Mouse (Mus musculus) forebrain, embryonic 11.5 days (tissue): ENCODE results near the gene Nf2. TPM values are rescaled to one million over a fixed set of nuclear protein-coding genes. Genes with fewer than 3 reads are reported as not detected.

Source experiments
- ATAC-seq: fragments of 200-750 bp; cut with Nextera tagmentation; replicated peaks from 2 replicates; pipeline ENCODE4 v1.8.0; 2017; ENCODE audit warnings: moderate TSS enrichment; ENCODE audit not compliant: low FRiP score
- DNase-seq: peaks from one replicate; pipeline ENCODE4 v3.0.0-alpha.2; 2017; ENCODE audit warnings: low spot score
- H3K27ac ChIP-seq: fragments of 300-500 bp; sonication (generic); 2 replicates; pipeline ENCODE4 v1.5.1; 2014; ENCODE audit warnings: low read depth, low read length
- H3K27me3 ChIP-seq: fragments of 300-500 bp; sonication (generic); 2 replicates; pipeline ENCODE4 v1.6.1; 2014; ENCODE audit warnings: mild to moderate bottlenecking, low read length, mixed read lengths; ENCODE audit not compliant: control insufficient read depth, insufficient read depth
- H3K36me3 ChIP-seq: fragments of 300-500 bp; sonication (generic); 2 replicates; pipeline ENCODE4 v1.6.1; 2014; ENCODE audit warnings: mild to moderate bottlenecking, low read length, moderate library complexity, mixed read lengths; ENCODE audit not compliant: control insufficient read depth, insufficient read depth
- H3K4me1 ChIP-seq: fragments of 300-500 bp; sonication (generic); replicated peaks from 2 replicates; pipeline ENCODE4 v1.6.1; 2014; ENCODE audit warnings: low read length, mixed read lengths; ENCODE audit not compliant: control insufficient read depth, insufficient read depth
- H3K4me2 ChIP-seq: fragments of 300-500 bp; sonication (generic); 2 replicates; pipeline ENCODE4 v1.6.1; 2014; ENCODE audit warnings: low read depth, mild to moderate bottlenecking, low read length, moderate library complexity, mixed read lengths; ENCODE audit not compliant: severe bottlenecking
- H3K4me3 ChIP-seq: fragments of 300-500 bp; sonication (generic); 2 replicates; pipeline ENCODE4 v1.5.1; 2014; ENCODE audit warnings: low read depth, low read length
- H3K9ac ChIP-seq: fragments of 300-500 bp; sonication (generic); 2 replicates; pipeline ENCODE4 v1.6.1; 2014; ENCODE audit warnings: low read length
- H3K9me3 ChIP-seq: fragments of 300-500 bp; sonication (generic); 2 replicates; pipeline ENCODE4 v1.6.1; 2016; ENCODE audit warnings: low read length, mixed read lengths; ENCODE audit not compliant: control insufficient read depth
- WGBS: fragments of 180-500 bp; shearing (Covaris S2); extraction: QIAGEN DNeasy Blood & Tissue Kit; methylation state at CpG from one replicate; pipeline ENCODE4 v1.1.7; 2014; 5-methylcytosine and 5-hydroxymethylcytosine counted together
- polyA plus RNA-seq: library from polyadenylated mRNA; unstranded; fragments of >200 nt; fragmentation: Nextera tagmentation; extraction: Ambion mirVana; gene quantifications from 2 replicates; pipeline ENCODE4 v1.2.1, GENCODE M21; 2014

Gene Nf2
- polyA plus RNA-seq, 1 experiment from 2014 or later, result 57.4 TPM

- Histone ChIP-seq H3K4me2 (no peak overlapping the region), H3K9ac (no peak overlapping the region), H3K4me1 (no peaks in the 10 kb centered on the region; the same call in 1 of the 2 replicates), H3K4me3 (no peak overlapping the region), H3K36me3 (no peaks in the 10 kb centered on the region), H3K9me3 (no peaks in the 10 kb centered on the region), H3K27me3 (no peaks in the 10 kb centered on the region), H3K27ac (no peak overlapping the region)
- no peak for DNase-seq
- WGBS, result 87% methylated on average over 6 of the region's 6 CpGs
- ATAC-seq, result no peak
These were observed 119.2 kb downstream of the Nf2 start for GRCm38 (mm10) chr11:4730096-4730495.

GRCm38 (mm10) chr11:4729603-4730002 lies 119.7 kb downstream of the Nf2 start:
- no peaks in the 10 kb centered on the region for H3K27me3 ChIP-seq
- H3K9ac ChIP-seq, result no peak overlapping the region
- WGBS, result 84% methylated on average over 12 of the region's 12 CpGs
- no peaks in the 10 kb centered on the region for H3K36me3 ChIP-seq
- no peak overlapping the region for H3K4me2 ChIP-seq
- H3K27ac ChIP-seq, result no peak overlapping the region
- DNase-seq, result no peak
- no peaks in the 10 kb centered on the region for H3K4me1 ChIP-seq
- no peak overlapping the region for H3K4me3 ChIP-seq
- H3K9me3 ChIP-seq, result no peaks in the 10 kb centered on the region
- ATAC-seq, result no peak

GRCm38 (mm10) chr11:4721728-4722127 lies 127.6 kb downstream of the Nf2 start:
- WGBS, result 87% methylated on average over 8 of the region's 8 CpGs
- Histone ChIP-seq H3K27ac (no peak overlapping the region), H3K9ac (no peak overlapping the region), H3K9me3 (no peaks in the 10 kb centered on the region), H3K4me3 (no peak overlapping the region), H3K4me1 (no peaks in the 10 kb centered on the region), H3K4me2 (no peak overlapping the region), H3K27me3 (no peaks in the 10 kb centered on the region), H3K36me3 (no peaks in the 10 kb centered on the region)
- DNase-seq (no peak), ATAC-seq (no peak)

- Histone ChIP-seq H3K27ac (no peak overlapping the region), H3K4me3 (no peak overlapping the region), H3K27me3 (no peaks in the 10 kb centered on the region), H3K36me3 (no peaks in the 10 kb centered on the region), H3K4me2 (no peak overlapping the region), H3K4me1 (no peaks in the 10 kb centered on the region), H3K9me3 (no peaks in the 10 kb centered on the region), H3K9ac (no peak overlapping the region)
- 62% methylated on average over 7 of the region's 7 CpGs for WGBS
- ATAC-seq, result no peak
- no peak for DNase-seq
These were observed 128.3 kb downstream of the Nf2 start for GRCm38 (mm10) chr11:4720900-4721580.

- no peaks in the 10 kb centered on the region for H3K4me1 ChIP-seq
- H3K36me3 ChIP-seq, result no peaks in the 10 kb centered on the region
- WGBS, result 65% methylated on average over 11 of the region's 11 CpGs
- H3K27me3 ChIP-seq, result no peaks in the 10 kb centered on the region
- no peak overlapping the region for H3K9ac ChIP-seq
- no peak overlapping the region for H3K27ac ChIP-seq
- H3K9me3 ChIP-seq, result no peaks in the 10 kb centered on the region
- H3K4me2 ChIP-seq, result no peak overlapping the region
- no peak for ATAC-seq
- DNase-seq, result no peak
- no peak overlapping the region for H3K4me3 ChIP-seq
These were observed 128.9 kb downstream of the Nf2 start for GRCm38 (mm10) chr11:4720393-4720792.

GRCm38 (mm10) chr11:4719961-4720360 lies 129.4 kb downstream of the Nf2 start:
- no peak for DNase-seq
- 92% methylated on average over 9 of the region's 9 CpGs for WGBS
- ATAC-seq, result no peak

GRCm38 (mm10) chr11:4718548-4718947 lies 130.8 kb downstream of the Nf2 start:
- Histone ChIP-seq H3K36me3 (no peaks in the 10 kb centered on the region), H3K27ac (no peak overlapping the region), H3K4me1 (no peaks in the 10 kb centered on the region), H3K9ac (no peak overlapping the region), H3K4me3 (no peak overlapping the region), H3K27me3 (no peaks in the 10 kb centered on the region), H3K9me3 (no peaks in the 10 kb centered on the region), H3K4me2 (no peak overlapping the region)
- WGBS, result 89% methylated on average over 5 of the region's 5 CpGs
- ATAC-seq (no peak), DNase-seq (no peak)

More at GRCm38 (mm10) chr11:4719961-4720360, 129.4 kb downstream of the Nf2 start:
- Histone ChIP-seq H3K9ac (no peak overlapping the region), H3K4me1 (no peaks in the 10 kb centered on the region), H3K27ac (no peak overlapping the region), H3K4me3 (no peak overlapping the region), H3K27me3 (no peaks in the 10 kb centered on the region), H3K4me2 (no peak overlapping the region), H3K9me3 (no peaks in the 10 kb centered on the region), H3K36me3 (no peaks in the 10 kb centered on the region)

GRCm38 (mm10) chr11:4716530-4717236 lies 132.7 kb downstream of the Nf2 start:
- Histone ChIP-seq H3K36me3 (no peaks in the 10 kb centered on the region), H3K4me1 (no peaks in the 10 kb centered on the region), H3K27ac (no peak overlapping the region), H3K4me2 (no peak overlapping the region), H3K9me3 (no peaks in the 10 kb centered on the region), H3K4me3 (no peak overlapping the region), H3K27me3 (no peaks in the 10 kb centered on the region), H3K9ac (no peak overlapping the region)
- 87% methylated on average over 5 of the region's 5 CpGs for WGBS
- DNase-seq (no peak), ATAC-seq (no peak)
